Mouse (Mus musculus) gastrocnemius, postnatal 36 days (tissue): Measurements from ENCODE around the gene Per2. TPM values are rescaled to one million over a fixed set of nuclear protein-coding genes. Genes with fewer than 3 reads are reported as not detected.
A peak's percentile ranks its signal among the peaks of the same experiment; 100 is the strongest.

Experiments used
- DNase-seq, 2 experiments: peaks; one replicate each; pipeline ENCODE4 v3.0.0; 2022
- intact Hi-C: fragments of 180-260 bp; cut with DNase I; formaldehyde crosslinking; loops from one replicate; pipeline ENCODE4 v1.15.1; 2025
- total RNA-seq, 2 experiments: library from RNA; stranded (reverse); gene quantifications; 2 replicates each; pipeline ENCODE4 v1.2.3; 2021

Per2 gene
- total RNA-seq, 2 experiments from 2014 or later: 6.7 to 9.9 TPM

DNA sequence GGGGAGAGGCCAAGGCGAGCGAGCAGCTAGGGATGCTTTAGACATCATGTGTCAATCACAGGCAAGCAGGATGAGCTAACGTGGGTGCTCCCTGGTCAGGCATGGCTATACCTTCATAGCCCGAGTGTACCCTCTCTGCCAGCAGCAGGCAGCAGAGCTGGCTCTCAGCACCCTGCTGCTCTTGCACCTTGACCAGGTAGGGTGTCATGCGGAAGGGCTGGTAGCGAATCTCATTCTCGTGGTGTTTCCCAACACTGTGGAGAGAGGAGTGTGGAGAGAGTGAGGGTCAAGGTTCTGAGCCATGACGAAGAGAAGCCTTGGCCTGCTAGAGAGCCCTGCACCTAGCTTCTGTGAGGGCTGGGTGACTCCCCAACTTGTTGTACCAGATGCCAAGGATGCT is 19.3 kb downstream of the Per2 start:
- intact Hi-C loops: no loop called here
- no peak for DNase-seq

DNA sequence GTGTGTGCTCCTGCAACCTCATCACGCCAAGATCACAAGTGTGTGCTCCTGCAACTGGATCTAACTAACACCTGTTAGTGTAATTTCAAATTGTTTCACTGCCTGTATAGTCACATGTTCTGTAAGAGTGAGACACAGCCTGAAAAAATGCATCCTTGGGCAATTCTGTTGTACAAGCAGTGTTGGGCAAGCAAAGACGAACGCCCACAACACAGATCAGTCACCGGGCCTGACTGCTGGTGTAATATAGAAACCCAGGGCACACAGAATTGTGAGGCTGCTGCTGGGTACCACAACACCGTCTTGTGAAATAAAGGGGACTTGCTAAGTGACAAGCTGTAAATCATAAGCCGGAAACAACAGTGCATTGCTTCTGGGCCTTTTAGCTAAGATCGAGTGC is 21.6 kb downstream of the Per2 start:
- DNase-seq: no peak
- intact Hi-C loops: no loop called here

DNA sequence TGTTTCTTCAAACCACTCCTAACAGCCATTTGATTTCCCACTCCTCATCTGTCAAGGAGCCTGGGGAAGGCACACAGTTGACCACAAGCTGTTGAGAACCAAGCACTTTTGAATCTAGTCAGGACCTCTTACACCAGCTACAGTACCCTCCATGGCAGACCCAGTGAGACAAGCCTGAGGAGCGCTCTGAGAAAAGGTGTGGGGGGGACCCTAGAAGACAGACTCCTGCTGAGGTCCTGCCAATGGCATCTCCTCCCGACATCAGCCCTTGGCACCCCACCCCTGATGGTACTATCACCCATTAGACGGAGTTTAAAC is 22.1 kb downstream of the Per2 start:
- no peak for DNase-seq
- intact Hi-C loops: no loop called here

DNA sequence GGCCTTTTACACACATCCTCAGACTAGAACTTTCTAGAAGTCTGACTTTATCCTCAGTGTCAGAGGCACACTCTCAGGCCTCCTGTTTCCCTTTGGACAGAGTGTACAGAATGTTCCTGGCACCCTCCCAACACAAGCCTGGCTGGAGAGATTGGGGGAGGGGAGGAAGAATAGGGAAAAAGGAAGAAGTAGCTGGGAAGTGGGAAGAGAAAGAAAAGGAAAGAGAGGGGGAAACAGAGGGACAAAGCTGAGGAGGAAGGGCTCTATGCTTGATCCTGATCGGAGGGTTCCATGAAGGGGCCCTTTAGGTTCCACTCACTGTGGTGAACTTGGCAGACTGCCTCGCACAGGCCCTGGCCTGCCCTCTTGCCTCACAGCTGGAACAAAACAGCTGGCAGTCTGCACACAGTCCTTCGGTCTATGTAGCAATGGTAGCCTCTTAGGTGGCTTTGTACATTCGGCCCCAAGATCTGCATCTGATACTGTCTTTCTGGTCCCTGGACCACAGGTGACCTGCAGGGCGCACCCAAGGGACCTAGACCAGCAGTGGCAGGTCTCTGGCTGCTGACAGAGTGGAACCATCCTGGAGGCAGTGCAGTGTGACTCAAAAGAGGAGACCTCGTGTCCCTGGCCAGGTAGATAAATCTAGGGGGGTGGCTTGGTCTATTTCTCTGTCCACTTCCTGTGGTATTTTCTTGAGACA is 22.6 kb downstream of the Per2 start:
- DNase-seq: peak; percentile 60 to 86
- intact Hi-C loops: no loop called here

DNA sequence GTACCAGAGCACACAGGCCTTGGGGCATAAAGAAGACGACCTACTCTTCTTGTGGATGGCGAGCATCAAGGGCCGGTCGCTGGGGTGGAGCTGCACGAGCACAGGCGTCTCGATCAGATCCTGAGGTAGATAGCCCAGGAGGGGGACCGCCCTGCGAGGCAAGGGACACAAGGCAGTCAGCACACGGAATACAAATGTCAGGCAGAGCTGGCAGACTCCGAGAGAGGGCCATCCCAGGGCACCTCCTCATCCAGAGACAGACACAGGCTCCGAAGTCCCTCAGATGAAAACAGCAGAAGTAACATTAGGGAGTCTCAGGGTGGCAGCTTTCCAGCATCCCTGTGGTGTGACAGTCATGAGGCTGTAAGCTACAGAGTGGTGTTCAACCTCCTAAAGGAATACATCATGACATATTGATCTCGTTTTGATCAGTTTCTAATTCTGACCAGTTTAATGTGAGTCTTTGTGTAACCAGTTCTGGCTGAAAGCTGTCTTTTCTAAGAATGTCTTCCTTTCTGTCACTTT is 23.5 kb downstream of the Per2 start:
- DNase-seq: no peak
- intact Hi-C loops: no loop called here

DNA sequence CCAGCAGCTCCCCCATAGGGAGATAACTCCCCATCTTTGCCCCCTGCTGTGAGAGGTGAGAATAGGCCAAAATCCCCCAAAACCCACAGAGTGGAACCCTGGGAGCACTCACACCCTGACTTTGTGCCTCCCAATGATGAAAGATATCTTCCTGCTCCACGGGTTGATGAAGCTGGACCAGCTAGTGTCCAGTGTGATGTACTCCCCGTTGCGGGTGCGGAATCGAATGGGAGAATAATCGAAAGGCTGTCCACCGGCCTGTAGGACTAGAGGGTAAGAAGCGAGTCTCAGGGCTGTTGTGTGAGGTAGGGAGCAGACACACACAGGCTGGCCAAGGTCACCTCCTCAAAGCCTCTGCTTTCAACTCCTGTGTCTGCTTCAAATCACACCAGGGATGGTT is 24.2 kb downstream of the Per2 start:
- DNase-seq: no peak
- intact Hi-C loops: no loop called here

DNA sequence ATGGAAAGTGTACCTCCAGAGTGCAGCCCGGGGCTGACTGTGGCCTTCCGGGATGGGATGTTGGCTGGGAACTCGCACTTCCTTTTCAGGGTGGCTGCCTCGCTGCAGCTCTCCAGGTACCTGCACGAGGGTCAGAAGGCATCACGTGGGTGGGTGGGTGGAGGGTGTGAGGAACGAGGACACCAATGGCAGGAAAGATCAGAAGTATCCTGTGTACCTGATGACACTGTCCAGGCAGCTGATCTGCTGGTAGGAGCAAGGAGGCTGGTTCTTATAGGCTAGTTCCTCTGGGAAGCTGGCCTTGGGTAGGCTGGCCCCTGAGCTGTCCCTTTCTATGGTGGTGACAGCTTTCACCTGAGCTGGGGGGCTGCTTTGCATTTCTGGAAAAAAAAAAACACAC is 28.4 kb downstream of the Per2 start:
- intact Hi-C loops: no loop called here
- DNase-seq: no peak

DNA sequence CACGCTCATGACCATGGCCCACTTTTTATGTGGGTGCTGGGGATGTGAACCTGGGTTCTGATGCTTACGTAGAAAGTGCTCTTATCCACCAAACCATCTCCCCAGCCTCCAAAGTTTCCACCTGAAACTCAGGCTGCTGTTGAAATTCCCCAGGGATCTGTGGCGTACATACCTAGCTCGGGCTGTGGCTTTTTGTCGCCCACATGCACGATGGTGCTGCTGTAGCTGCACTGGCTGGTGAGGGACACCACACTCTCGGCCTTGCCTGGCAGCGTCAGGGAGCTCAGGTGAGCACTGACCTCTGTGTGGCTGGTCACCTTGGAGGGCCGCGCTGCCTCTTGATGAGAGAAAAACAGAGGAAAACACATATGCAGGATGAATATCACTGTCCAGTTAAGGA is 29.9 kb downstream of the Per2 start:
- intact Hi-C loops: loop anchor here (1.0 to 5.0 kb wide), 2 partner anchors 33 to 54 kb away; no protein-coding TSS in a partner anchor
- DNase-seq: no peak

DNA sequence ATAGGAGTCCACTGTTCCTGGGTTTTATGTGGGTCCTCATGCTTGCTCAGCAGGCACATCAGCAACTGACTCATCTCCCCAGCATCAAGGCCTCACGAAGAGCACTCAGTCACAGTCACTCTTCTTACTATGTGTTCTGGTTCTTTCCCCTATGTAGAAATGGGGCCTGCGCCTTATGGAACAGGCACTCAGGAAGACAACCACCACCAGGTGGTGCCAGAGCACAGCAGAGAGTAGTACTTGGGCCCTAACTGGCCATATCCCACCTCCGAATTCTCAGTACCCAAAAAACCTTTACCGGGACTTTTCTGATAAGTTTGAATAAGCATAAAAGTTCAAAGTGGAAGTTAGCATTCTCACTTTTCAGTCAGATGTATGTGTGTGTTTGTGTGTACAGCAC is 30.5 kb downstream of the Per2 start:
- DNase-seq: peak; percentile 71 to 83
- intact Hi-C loops: loop anchor here (1.0 to 5.0 kb wide), 2 partner anchors 34 to 55 kb away; no protein-coding TSS in a partner anchor

DNA sequence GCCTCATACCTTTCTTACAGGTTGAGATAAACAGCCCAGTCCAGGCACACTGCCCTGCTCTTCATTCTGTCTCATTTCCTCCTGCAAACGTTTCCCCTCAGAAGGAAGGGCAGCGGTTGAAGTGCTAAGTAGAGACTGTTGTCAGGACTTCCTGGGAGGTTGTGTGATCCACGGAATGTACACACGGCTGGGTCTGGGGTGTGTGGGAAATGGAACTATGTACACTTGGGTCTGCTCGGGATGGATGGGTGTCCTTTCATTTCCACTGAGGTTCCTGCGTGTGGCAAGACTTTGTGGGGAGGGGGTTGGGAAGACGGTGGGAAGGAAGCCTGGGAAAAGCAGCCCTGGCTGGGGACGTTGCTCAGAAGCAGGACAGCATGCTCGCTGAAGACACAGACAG is 32.7 kb downstream of the Per2 start:
- intact Hi-C loops: loop anchor here (2.0 to 5.0 kb wide), 2 partner anchors 36 to 62 kb away; no protein-coding TSS in a partner anchor

DNA sequence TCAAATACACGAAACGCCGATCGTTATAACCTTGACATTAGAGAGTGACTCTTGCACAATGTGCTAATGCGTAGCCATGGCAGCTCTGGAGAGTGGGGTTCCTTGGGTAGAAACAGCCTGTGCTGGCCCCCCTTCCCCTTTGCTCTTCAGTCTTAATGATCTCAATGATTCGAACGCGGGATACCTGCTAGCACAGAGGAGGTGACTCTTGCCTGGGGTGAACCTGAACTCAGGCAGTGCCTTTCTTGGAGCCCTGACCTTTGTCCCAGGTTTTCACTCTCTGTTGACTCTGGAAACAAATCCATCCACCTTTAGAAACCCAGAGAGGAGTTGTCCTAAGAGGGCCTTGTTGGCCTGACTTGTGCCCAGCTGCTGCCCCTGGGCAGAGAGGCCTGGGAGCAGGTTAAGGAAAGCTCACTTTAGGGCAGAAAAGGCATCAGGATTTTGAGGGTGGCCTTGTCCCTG is 38.5 kb downstream of the Per2 start:
- intact Hi-C loops: no loop called here
- DNase-seq: no peak

More for the DNA sequence above, 32.7 kb downstream of the Per2 start:
- no peak for DNase-seq

DNA sequence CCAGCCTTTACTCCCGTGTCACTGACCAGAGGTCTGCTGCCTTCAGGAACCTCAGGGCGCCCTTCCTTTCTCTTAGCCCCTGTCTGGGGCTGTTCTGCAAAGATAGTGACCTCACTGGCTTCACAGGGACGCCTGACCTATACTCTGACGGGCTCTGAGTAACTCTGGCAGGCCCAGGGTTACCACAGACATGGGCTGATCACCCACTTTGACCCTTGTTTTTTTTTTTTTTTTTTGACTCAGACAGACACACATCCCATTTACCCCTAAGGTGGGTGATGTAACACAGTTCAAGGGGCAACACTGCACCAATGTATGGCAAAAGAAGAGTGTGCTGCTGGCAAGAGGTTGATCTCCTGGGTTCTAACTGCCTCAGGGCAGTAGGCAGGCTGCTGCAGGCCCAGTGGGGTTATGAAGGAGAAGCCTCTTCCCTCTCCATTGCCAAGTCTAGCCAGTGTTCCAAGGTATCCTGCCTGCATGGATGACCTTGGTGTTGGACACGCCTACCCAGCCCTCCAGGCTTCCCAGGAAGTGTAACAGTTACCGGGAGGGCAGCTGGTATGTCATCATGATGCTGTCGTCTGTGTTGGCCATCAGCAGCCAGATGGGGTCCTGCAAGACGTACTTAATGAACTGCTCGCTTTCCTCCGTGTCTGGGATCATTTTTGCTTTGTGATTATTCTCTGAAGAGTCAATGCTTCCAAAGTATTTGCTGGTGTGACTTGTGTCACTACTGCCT is 39.1 kb downstream of the Per2 start:
- intact Hi-C loops: loop anchor here (5.0 kb wide), 1 partner anchor 327 kb away; no protein-coding TSS in a partner anchor
- DNase-seq: no peak

DNA sequence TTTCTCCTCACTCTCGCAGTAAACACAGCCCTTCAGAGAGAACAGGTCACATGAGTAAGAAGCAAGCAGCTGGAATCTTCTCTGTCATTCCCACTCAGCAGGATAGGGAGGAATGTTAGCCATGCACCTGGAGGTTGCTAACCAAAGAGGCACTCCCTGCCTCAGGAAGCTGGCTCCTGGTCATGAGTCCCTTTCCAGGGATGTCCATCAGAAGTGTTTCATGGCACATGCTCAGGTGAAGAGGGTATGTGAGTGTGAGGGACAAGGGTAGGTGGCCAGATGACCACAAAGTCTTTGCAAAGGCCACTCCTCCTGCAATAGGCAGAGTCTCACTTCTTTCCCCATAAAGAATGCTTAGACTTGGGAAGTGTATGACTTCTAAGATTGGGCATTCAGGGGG is 41.1 kb downstream of the Per2 start:
- no peak for DNase-seq
- intact Hi-C loops: loop anchor here (5.0 kb wide), 1 partner anchor 329 kb away; no protein-coding TSS in a partner anchor

DNA sequence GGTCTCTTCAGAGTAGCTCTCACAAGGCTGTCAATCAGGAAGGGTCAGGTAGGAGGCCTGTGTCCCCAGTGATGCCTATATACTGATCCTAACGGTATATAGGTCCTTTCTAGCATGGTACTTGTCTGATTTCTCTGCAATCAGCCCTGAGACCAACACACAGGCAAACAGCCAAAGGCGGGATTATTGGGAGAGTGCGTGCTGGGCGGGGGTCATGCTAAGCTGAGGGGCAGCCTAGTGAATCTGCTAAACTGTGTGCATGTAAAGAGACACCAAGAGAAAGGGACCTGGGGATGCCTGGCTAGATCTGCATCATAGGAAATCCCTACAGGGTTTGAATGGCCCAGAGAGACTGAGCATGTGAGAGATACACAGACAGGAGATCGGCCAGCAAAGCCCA is 43.8 kb downstream of the Per2 start:
- intact Hi-C loops: loop anchor here (5.0 kb wide), 1 partner anchor 332 kb away; no protein-coding TSS in a partner anchor
- DNase-seq: no peak

DNA sequence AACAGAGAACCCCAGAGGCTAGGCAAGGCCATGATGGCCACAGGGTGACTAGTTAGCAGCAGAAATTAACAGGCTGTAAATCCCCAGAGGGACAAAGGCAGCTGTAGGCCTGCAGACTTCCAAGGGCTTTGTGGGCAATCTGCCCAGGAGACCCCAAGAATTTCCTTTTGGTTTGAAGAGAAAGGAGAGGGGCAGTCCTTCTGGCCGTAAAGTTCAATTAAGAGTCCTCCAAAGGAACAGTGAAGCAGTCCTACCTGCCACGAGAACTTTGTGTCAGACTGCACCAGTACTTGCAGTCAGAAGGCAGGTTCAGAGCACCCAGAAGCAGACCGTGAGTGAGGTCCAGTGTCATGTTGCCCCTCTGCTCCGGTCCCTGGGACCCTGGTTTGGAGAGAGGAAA is 44.2 kb downstream of the Per2 start:
- intact Hi-C loops: loop anchor here (5.0 kb wide), 1 partner anchor 332 kb away; no protein-coding TSS in a partner anchor
- DNase-seq: no peak

DNA sequence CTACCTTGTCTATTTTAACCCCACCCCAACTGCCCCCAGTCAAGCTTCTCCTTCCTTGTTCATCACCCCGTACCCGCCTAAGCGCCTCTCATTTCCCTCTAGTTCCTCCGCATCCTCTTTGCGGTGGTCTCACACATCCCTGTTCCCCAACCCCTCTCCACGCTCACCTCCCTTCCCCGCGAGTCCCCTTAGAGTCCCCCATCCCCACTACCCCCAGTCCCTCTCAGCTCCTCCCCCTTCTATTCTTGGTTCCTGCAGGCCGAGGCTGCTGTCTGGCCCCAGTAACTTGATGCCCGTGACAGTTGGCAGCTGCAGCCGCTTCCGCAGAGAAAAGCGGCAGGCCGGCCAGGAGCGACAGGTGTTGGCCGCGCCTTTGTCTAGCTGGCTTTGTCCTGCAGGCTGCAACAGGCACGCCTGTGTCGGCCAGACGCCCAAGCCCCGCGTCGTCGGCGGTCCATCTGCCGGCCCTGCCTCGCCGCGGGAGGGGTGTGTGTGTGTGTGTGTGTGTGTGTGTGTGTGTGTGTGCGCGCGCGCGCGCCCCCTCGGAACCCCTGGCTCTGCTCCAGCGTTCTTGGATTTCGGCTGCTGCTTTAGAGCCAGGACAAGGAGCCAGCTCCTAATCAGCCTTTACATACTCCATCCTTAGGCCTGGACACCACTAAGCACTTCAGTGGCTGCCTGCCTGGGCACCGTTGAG is 45.1 kb downstream of the Per2 start, which contains the start of gene Hes6:
Gene Hes6, minus strand, starts transcription at position 141 of the 697 bp plus-strand sequence.
- peak; percentile 71 to 75 for DNase-seq
- intact Hi-C loops: no loop called here

DNA sequence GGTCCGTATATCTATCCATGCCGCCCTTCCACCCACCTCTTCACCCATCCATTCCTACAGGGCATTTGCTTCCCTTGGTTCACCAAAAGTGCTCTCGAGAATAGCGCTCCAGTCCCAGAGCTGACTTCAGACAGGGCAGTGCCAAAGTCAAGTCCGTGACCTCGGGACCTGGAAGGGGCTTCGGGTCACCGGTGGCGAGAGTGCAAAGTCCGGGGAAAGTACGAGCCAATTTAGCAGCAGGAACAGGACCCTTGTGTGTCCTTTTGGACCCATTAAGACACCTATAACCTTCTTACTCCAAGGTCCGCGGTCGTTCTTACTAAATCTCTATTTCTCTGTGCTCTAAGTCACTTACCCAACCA is 45.6 kb downstream of the Per2 start:
- intact Hi-C loops: no loop called here
- no peak for DNase-seq

DNA sequence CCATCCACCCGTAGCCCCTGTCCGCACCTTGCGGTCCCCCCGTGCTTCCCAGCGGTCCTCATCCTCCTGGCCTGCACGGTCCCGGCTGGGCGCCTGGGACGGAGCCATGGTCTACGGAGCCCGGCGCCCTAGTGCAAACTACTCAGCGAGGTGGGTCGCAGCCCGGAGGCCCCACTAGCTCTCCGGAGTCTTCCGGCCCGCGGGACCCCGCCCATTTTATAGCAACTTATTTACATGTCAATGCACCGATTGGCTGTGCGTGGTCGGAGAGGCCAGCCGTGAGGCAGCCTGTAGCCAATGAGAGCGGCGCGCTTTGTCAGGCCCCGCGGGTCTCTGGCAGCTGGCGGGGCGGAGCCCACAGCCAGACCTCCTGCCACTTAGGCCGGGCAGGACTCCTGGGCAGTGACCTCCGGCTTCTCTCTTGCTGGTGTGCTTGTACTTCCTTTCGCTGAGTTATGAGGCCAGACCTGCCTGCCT is 46.1 kb downstream of the Per2 start:
- peak; percentile 87 to 91 for DNase-seq
- intact Hi-C loops: no loop called here

DNA sequence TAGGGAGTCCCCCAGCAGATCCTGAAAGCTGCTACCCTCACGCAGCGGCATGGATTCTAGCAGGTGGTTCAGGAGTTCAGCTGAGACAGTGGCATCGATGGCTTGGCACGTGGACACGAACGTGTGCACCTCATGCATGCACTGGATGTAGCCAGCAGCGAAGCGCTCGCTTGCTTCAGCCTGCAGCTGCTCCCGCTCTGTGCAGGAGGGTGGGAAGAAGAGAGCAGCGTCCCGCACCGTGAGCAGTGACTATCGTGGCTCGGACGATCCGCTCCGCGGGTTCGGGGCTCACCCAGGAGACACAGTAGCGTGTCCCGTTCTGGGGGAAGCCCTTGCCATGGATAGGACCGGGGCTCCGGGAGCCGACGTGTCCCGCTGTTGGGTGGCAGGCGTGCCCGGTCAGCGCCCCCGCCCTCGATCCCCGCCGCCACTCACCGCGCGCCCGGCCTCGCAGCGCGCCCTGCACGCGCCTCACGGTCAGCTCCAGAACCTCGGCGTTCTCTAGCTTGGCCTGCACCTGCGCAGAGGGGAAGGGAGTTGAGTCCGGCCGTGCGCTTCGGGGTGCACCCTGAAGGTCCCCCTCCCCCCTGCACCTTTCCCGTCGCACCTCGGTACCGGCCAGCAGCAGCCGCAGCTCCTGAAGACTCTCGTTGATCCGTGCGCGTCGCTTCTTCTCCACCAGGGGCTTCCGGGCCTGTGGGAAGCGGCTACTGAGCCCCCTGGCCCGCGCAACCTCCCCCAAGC is 46.7 kb downstream of the Per2 start:
- no peak for DNase-seq
- intact Hi-C loops: no loop called here
